Comparison of ENCODE assay signal across 20 mouse cellular contexts in the genomic region with DNA sequence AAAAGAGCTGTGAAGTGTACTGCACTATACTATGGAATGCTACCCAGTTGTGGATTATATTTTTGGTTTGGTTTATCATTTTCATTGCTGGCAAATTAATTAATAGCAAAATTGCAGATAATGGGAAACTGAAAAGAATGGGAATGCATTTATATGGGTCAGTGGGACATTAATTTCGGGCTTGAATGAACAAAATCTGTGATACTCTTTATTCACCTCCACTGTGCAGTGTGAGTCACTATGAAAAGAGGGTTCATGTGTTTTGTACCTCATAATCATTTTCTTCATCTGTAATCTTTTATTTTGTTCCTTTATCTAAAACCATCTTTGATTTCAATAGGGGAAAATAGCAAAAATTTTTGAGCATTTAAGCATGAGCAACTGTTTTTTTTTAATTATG.
DNase-seq lines count a peak whose midpoint lies in the region.
"Had no signal": no experiment of that assay in that cellular context is flagged by ENCODE, and none has a peak within 500 bp of the region (broad histone marks: within the 10 kb centered on the region; RNA-seq: fewer than 3 reads in every experiment).

No protein-coding gene starts in this region.

- H3K4me1 ChIP-seq in hindbrain, embryonic 10.5 days (replicated peaks) = no peaks in the 10 kb centered on the region

- WGBS in hindbrain, embryonic 10.5 days = 88% methylated on average over 1 of the region's 1 CpGs

- H3K27ac ChIP-seq in hindbrain, embryonic 10.5 days = no peak overlapping the region

- H3K27me3 ChIP-seq in hindbrain, embryonic 10.5 days (ENCODE audit: insufficient read depth, poor library complexity, severe bottlenecking) = no peaks in the 10 kb centered on the region
- H3K27me3 ChIP-seq: CH12.LX, Patski had no signal

- H3K36me3 ChIP-seq in hindbrain, embryonic 10.5 days = no peaks in the 10 kb centered on the region
- H3K36me3 ChIP-seq: G1E had no signal

- DNase-seq in Muller cell, postnatal 12 days (ENCODE audit: inconsistent ontology term) = peak; percentile 71
- peak; percentile 49 for DNase-seq in retina, embryonic 14.5 days (ENCODE audit: low spot score)
- peak; percentile 54 for DNase-seq in retina, postnatal 1 day
- no peak for DNase-seq in hindbrain, embryonic 10.5 days (ENCODE audit: low spot score)
- no peak for DNase-seq in ovary, postnatal 10 days (ENCODE audit: low spot score)
- DNase-seq in right cerebral cortex, postnatal 25 days = no peak
- DNase-seq: adrenal gland, adult 2 months; adrenal gland, adult 8-10 months; adrenal gland, postnatal 10 days; adrenal gland, postnatal 14 days; adrenal gland, postnatal 25 days; adrenal gland, postnatal 36 days; B cell, adult 2 months; cerebellum, adult 11 months; cerebellum, adult 11-12 months; cerebellum, adult 18-20 months; cerebellum, adult 2 months had no signal

- no peak overlapping the region for H3K4me3 ChIP-seq in hindbrain, embryonic 10.5 days

- no peaks in the 10 kb centered on the region for H3K9me3 ChIP-seq in hindbrain, embryonic 10.5 days
- H3K9me3 ChIP-seq: G1E had no signal

Comparison
In these comparisons a context has a peak if more than half of its experiments do, and no peak if none do; other contexts are left out.
1. DNase-seq: peak in Muller cell, postnatal 12 days (single experiment), retina, embryonic 14.5 days (single experiment) and retina, postnatal 1 day (single experiment); none in hindbrain, embryonic 10.5 days (single experiment), ovary, postnatal 10 days (single experiment) and right cerebral cortex, postnatal 25 days (single experiment).